Mouse (Mus musculus) E14TG2a.4 (cell line): ENCODE data around the gene Epha3.

Experiments used
- CTCF ChIP-seq: conservative IDR thresholded peaks from 2 replicates; pipeline ENCODE4 v1.5.1; 2014; ENCODE audit warnings: low read length
- POU5F1 ChIP-seq: IDR thresholded peaks from 2 replicates; pipeline ENCODE4 v1.6.1; 2014; ENCODE audit warnings: low read length, borderline replicate concordance

DNA sequence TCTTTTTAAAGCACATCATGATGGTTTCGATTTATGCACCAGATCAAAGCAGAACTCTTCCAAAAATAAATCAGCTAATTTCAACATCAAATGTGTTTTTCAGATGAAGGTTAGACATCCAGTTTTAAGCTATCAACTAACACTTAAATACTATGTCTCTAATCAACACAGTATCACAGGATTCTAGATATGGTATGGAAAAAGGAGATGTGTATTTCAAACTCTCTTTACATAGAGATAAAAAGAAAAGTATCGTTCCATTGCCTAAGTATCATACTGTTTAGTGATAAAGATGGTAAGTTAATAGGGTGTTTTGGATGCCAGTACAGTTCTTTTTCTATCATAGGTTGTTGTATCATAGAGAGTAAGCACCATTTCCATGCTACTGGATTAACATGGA is 353.9 kb downstream of the Epha3 start:
- TF ChIP-seq CTCF (no peak), POU5F1 (no peak)
